Mouse (Mus musculus): Measurements from ENCODE around the gene Tnr.

- no peak for TF ChIP-seq POLR2A (IDR thresholded peaks at IDR 0.05; ENCODE audit: borderline replicate concordance, low read depth, low read length)
- TF ChIP-seq CTCF (IDR thresholded peaks at IDR 0.05; ENCODE audit: low read depth, low read length), result no peak
Observed at GRCm38 (mm10) chr1:159861782-159862474, 338.4 kb downstream of the Tnr start.

All from bone marrow macrophage, adult 2 months (primary cell).